Mouse (Mus musculus): Measurements from ENCODE around the gene Neu4.
"Not testable (repeated sequence)": the region's sequence is repeated elsewhere in the genome, so short reads cannot be mapped to it uniquely, and the experiment has no call there.

Neu4 gene

GRCm38 (mm10) chr1:94020151-94020550 lies at the start of gene Neu4:
TSS of gene Neu4 (plus strand) at chr1:94020451.
- no peak for ATAC-seq (ENCODE audit: insufficient number of reproducible peaks, low FRiP score, low TSS enrichment)

GRCm38 (mm10) chr1:93970797-93971196 lies 49.5 kb upstream of the Neu4 start:
- ATAC-seq (ENCODE audit: insufficient number of reproducible peaks, low FRiP score, low TSS enrichment), result not testable (repeated sequence)

- not testable (repeated sequence) for ATAC-seq (ENCODE audit: insufficient number of reproducible peaks, low FRiP score, low TSS enrichment)
Measured at GRCm38 (mm10) chr1:93975764-93976163, 44.5 kb upstream of the Neu4 start.

DNA sequence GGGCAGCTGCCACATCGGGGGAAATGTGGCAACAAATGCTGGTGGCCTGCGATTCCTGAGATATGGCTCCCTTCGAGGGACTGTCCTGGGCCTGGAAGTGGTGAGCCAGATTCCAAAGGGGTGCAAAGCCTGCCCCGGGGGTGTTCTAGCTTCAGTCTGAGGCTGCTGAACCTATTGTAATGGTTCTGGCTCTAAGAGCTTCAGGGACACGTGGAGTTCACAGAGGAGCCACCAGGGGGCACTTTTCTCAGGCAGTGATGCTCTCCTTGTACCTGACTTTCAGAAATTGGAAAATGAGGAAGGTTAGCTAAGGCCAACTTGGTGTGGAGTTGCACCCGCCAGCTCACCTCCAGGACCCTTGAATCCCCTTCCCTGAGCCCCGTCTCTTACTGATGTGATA lies 42.0 kb upstream of the Neu4 start:
- peak; percentile 62; the same call in 1 of the 2 replicates for ATAC-seq (ENCODE audit: insufficient number of reproducible peaks, low FRiP score, low TSS enrichment)

DNA sequence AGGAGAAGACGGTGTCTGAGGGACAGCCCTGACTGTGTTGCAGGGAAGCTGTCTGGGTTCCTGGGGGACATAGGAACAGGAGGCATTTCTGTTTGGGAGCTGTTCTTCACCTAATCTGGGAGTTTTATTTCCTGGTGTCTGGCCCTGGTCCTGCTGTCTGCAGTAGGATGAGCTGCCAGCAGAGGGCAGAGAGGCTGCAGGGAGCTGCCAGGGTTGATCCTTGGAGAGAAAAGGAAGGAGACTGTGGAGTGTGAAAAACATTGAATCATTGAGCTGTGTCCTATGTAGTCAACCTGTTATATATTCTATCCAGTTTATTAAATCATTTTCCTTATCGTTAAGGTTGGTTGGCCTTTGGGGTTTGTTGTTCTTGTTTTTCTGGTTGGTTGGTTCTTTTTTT lies 39.3 kb upstream of the Neu4 start:
- peak; percentile 77 for ATAC-seq (ENCODE audit: insufficient number of reproducible peaks, low FRiP score, low TSS enrichment)

GRCm38 (mm10) chr1:93986167-93986566 lies 34.1 kb upstream of the Neu4 start:
- ATAC-seq (ENCODE audit: insufficient number of reproducible peaks, low FRiP score, low TSS enrichment), result no peak

DNA sequence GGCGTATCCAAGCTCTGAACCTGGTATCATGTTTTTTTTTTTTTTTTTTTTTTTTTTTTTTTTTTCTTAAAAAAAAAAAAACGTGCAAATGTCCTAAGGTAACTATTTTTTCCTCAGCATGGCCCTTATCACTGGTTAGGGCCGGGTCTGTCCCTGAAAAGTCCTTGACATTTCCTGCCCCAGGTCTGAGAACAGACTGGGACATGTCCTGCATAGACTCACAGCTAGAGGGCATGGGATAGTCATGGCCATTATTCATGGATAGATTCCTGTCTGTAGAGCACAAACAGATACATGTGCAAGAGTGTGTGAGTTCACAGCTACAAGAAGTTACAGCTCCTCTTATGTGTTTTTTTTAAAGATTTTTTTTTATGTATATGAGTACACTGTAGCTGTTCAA lies 31.5 kb upstream of the Neu4 start:
- no peak for ATAC-seq (ENCODE audit: insufficient number of reproducible peaks, low FRiP score, low TSS enrichment)

GRCm38 (mm10) chr1:93990209-93990608 lies 30.0 kb upstream of the Neu4 start, which contains the start of gene Gal3st2c:
TSS of gene Gal3st2c (plus strand) at chr1:93990509.
- ATAC-seq (ENCODE audit: insufficient number of reproducible peaks, low FRiP score, low TSS enrichment), result not testable (repeated sequence)

GRCm38 (mm10) chr1:93991068-93991467 lies 29.2 kb upstream of the Neu4 start:
- not testable (repeated sequence) for ATAC-seq (ENCODE audit: insufficient number of reproducible peaks, low FRiP score, low TSS enrichment)

DNA sequence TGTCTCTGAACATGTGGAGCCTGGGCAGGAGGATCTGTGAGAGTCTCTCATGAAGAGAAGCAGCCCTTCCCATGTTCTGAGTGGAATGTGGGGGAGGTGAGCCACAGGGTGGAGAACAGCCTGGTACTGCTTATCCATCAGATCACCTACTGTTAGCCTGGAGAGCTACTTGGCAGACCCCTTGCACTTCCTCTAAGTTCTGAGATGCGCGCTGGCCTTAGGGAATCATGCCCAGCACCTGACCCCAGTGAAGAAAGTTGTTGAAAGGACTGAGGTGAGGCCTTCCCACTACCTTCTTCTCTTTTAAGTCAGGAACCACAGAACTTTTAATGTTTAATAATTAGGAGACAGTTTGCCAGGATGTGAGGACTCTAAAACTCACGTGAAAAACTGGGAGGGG lies 28.8 kb upstream of the Neu4 start:
- not testable (repeated sequence) for ATAC-seq (ENCODE audit: insufficient number of reproducible peaks, low FRiP score, low TSS enrichment)

- ATAC-seq (ENCODE audit: insufficient number of reproducible peaks, low FRiP score, low TSS enrichment), result no peak
Measured at GRCm38 (mm10) chr1:94001023-94001422, 19.2 kb upstream of the Neu4 start.

DNA sequence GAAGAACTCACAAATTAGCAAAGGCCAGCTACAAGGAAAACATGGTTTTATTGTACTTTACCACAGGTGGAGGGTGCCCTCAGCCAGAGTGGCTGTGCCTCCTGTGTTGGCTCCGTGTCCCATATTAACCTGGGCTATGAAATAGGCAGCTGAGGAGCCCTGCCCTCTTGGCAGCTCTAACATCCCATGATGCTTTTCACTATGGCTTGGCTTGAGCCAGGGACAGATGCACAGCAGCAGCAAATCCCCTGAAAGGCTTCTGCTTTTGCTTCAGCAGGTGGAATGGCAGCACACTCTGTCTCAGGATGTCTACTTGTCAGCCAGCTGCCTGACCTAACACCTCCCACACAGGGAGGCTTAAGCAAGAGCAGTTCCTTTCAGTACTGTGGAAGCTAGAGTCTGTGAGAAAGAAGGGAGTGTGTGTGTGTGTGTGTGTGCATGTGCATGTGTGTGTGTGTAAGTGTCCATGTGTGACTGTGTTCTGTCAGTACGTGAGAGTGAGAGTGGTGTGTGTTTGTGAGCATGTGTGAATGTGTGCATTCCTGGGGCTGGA lies 14.2 kb upstream of the Neu4 start:
- not testable (repeated sequence) for ATAC-seq (ENCODE audit: insufficient number of reproducible peaks, low FRiP score, low TSS enrichment)

DNA sequence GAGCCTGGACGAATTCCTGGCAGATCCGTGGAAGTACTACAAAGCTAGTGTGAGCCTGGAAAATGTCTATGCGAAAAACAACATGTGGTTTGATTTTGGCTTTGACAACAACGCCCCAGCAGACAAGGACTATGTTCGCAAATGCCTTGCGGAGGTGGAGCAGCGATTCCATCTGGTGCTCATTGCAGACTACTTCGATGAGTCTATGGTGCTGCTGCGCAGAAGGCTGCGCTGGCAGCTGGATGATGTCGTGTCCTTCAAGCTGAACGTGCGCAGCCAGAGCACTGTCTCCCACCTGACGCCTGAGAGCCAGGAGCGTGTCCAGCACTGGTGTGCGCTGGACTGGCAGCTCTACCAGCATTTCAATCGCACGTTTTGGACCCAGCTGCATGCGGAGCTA lies 11.4 kb upstream of the Neu4 start:
- not testable (repeated sequence) for ATAC-seq (ENCODE audit: insufficient number of reproducible peaks, low FRiP score, low TSS enrichment)

DNA sequence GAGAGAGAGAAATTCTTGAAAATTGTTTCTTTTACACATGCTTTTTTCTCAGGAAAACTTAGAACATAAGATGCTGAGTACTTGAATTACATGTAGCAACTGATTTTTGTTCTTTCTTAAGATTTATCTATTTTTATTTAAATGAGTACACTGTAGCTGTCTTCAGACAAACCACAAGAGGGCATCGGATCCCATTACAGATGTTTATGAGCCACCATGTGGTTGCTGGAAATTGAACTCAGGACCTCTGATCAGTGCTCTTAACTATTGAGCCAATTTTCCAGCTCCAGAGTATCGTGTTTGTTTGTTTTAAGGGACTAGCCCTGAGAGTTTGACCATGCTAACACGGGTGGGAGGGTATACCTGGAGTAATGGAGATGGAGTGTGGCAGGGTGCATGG lies 8.6 kb upstream of the Neu4 start:
- ATAC-seq (ENCODE audit: insufficient number of reproducible peaks, low FRiP score, low TSS enrichment), result no peak

GRCm38 (mm10) chr1:94027506-94028108 lies 7.4 kb downstream of the Neu4 start:
- ATAC-seq (ENCODE audit: insufficient number of reproducible peaks, low FRiP score, low TSS enrichment), result 0 out of 2 replicates have a peak, but pooled peaks have one; percentile 45

DNA sequence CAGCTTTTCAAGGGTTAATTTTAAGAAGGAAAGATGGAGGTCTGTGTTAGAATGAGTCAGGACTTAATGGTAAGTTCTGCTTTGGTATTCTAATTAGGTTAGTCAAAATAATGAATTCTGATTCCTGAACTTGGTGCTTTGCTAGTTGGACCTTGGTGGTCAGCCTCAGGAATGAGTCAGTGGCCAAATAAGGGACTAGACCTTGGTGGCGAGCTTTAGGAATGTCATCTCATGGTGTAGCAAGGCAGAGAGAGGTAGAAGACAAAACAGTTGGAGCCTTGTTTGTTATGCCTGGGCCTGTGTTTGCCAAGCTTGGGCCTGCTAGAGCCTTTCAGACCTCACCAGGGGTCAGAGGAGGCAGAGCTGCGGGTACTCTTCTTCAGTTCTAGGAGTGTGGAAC lies 8.5 kb downstream of the Neu4 start:
- ATAC-seq (ENCODE audit: insufficient number of reproducible peaks, low FRiP score, low TSS enrichment), result no peak

DNA sequence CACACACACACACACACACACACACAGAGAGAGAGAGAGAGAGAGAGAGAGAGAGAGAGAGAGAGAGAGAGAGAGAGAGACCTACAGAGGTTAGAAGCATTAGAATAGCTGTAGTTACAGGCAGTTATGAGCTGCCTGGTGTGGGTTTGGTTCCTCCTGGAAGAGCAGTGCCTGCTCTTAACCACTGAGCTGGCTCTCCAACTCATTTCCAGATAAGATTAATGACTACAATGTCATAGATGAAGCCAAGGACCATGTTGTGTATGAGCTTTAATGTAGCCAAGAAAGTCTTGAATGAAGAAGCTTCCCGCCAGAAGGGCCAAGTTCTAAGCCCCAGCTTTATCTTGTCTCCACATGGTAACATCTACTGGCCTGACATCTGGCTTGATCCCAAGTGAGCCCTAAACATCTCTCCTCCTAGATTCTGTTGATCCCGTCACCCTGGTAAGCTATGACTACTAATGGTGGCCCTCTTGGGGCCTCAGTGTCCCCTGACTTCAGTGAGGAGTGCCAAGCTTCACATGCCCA lies 12.9 kb downstream of the Neu4 start:
- no peak for ATAC-seq (ENCODE audit: insufficient number of reproducible peaks, low FRiP score, low TSS enrichment)

GRCm38 (mm10) chr1:94034984-94035743 lies 14.9 kb downstream of the Neu4 start:
- peak; percentile 96 for ATAC-seq (ENCODE audit: insufficient number of reproducible peaks, low FRiP score, low TSS enrichment)

DNA sequence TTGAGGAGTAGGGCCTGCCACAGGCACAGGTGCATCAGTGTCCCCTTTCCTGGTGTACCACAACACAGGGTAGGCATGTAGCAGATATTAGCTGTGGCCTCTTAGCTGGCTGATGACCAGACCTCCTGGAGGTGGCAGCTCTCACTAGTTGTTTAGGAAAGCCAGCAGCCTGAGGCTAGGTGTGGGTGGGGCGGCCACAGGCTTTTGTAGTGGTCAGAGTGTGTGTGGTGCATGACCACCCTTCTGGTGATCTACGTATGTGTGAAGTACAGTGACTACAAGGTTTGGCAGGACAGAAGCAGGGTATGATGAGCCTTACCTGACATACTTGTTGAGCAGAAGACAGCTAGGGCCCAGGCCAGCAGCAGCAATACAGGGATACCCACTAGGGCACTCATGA lies 20.1 kb downstream of the Neu4 start:
- ATAC-seq (ENCODE audit: insufficient number of reproducible peaks, low FRiP score, low TSS enrichment), result no peak

DNA sequence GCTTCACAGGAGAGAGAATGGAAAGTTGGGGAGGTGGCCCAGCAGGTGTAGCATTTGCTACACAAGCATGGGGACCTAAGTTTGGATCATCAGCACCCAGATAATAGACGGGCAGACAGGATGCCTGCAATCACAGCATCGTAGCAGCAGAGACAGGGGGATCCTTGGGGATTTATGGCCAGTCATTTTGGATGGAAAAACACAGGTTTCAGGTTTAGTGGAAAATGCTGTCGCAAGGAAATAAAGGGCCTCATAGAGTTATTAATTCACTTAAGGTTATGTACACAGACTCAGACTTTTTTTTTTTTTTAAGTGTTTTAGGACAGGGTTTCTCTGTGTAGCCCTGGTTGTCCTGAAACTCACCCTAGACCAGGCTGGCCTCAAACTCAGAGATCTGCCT lies 25.3 kb downstream of the Neu4 start:
- ATAC-seq (ENCODE audit: insufficient number of reproducible peaks, low FRiP score, low TSS enrichment), result no peak

DNA sequence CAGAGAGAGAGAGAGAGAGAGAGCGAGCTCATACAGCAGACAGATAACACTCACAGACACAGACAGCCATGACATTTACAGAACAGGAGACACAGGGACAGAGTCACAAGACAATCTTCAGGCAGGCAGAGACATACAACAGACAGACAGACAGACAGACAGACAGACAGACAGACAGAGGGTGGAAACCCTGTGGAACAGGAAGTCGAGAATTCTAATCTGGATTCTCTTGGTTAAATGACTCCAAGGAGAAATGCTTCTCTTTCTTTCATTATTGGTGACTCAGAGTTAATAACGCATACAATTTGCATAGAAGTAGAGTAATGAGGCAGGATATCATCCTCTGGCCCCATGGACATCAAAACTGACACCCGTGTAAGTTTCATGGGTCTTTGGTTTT lies 26.3 kb downstream of the Neu4 start:
- no peak for ATAC-seq (ENCODE audit: insufficient number of reproducible peaks, low FRiP score, low TSS enrichment)

Data from cerebellum, adult (tissue).